Comparison of ENCODE assay signal across 18 mouse cellular contexts in genomic region chr2:103672573-103673119, GRCm38 (mm10).
DNase-seq lines count a peak whose midpoint lies in the region; ATAC-seq and TF ChIP-seq lines count a peak whose summit lies in the region.
"Had no signal": no experiment of that assay in that cellular context is flagged by ENCODE, and none has a peak within 500 bp of the region (broad histone marks: within the 10 kb centered on the region; RNA-seq: fewer than 3 reads in every experiment).

No protein-coding gene starts in this region.

- H3K9ac ChIP-seq in limb, embryonic 14.5 days (ENCODE audit: low read depth, low read length, severe bottlenecking), result no peak overlapping the region
- H3K9ac ChIP-seq in MEL (ENCODE audit: control insufficient read depth, low read depth, low read length, poor library complexity, severe bottlenecking), result no peak overlapping the region
- H3K9ac ChIP-seq: neural tube, embryonic 15.5 days had no signal

- H3K4me3 ChIP-seq in limb, embryonic 14.5 days (replicated peaks; ENCODE audit: low read length), result no peak overlapping the region
- no peak overlapping the region for H3K4me3 ChIP-seq in limb, embryonic 10.5 days
- H3K4me3 ChIP-seq in MEL (ENCODE audit: control insufficient read depth in 1 of 2, insufficient read depth in 1 of 2, low read depth in 2 of 2, low read length in 2 of 2), result no peak overlapping the region
- H3K4me3 ChIP-seq: embryonic facial prominence, embryonic 10.5 days; megakaryocyte, embryonic 14.5 days; neural tube, embryonic 15.5 days had no signal

- H3K79me2 ChIP-seq in MEL (ENCODE audit: control insufficient read depth, insufficient read depth, low read length, poor library complexity), result no peaks in the 10 kb centered on the region

- no peak for DNase-seq in limb, embryonic 14.5 days (ENCODE audit: low spot score)
- DNase-seq in limb, embryonic 10.5 days (ENCODE audit: low spot score), result no peak
- DNase-seq in A20 (ENCODE audit: low read depth, low spot score), result peak; percentile 39
- no peak for DNase-seq in MEL (ENCODE audit: low read depth, low spot score)
- DNase-seq in left cerebral cortex, adult 18-20 months (ENCODE audit: low spot score in 2 of 2), result no peak
- DNase-seq in kidney, postnatal 25 days, result no peak
- no peak for DNase-seq in adrenal gland, postnatal 10 days
- DNase-seq: adrenal gland, adult 2 months; cerebellum, adult 8-10 months; gastrocnemius, postnatal 25 days; kidney, adult 9 months; right cerebral cortex, adult 18-20 months; spleen, adult 18-20 months had no signal

- TF ChIP-seq EP300 in MEL (IDR thresholded peaks at IDR 0.05; ENCODE audit: low read depth in 1 of 2, low read length in 2 of 2), result no peak

- H3K27me3 ChIP-seq in limb, embryonic 14.5 days (ENCODE audit: control insufficient read depth, insufficient read depth, low read length), result no peaks in the 10 kb centered on the region
- H3K27me3 ChIP-seq in limb, embryonic 10.5 days (ENCODE audit: low read depth, poor library complexity, severe bottlenecking), result no peaks in the 10 kb centered on the region
- no peaks in the 10 kb centered on the region for H3K27me3 ChIP-seq in MEL (ENCODE audit: control insufficient read depth in 1 of 2, insufficient read depth in 2 of 2, low read length in 2 of 2)
- H3K27me3 ChIP-seq: neural tube, embryonic 15.5 days had no signal

- 0 out of 2 replicates have a peak overlapping the region, but pooled peaks have one; percentile 41 for H3K27ac ChIP-seq in limb, embryonic 14.5 days (replicated peaks; ENCODE audit: low read depth, low read length)
- no peak overlapping the region for H3K27ac ChIP-seq in limb, embryonic 10.5 days
- H3K27ac ChIP-seq in MEL (ENCODE audit: control insufficient read depth, low read depth, low read length), result no peak overlapping the region; the same call in 1 of the 2 replicates
- H3K27ac ChIP-seq: embryonic facial prominence, embryonic 10.5 days; neural tube, embryonic 15.5 days had no signal

- 67% methylated on average over 7 of the region's 7 CpGs for WGBS in limb, embryonic 14.5 days
- WGBS in limb, embryonic 10.5 days, result 82% methylated on average over 7 of the region's 7 CpGs

- ATAC-seq in limb, embryonic 14.5 days (ENCODE audit: low FRiP score, low read depth), result no peak
- ATAC-seq in megakaryocyte, adult 5-6 weeks (ENCODE audit: poor library complexity, severe bottlenecking), result peak; percentile 38; the same call in 1 of the 2 replicates
- ATAC-seq: hindbrain, embryonic 16.5 days had no signal

- TF ChIP-seq RAD21 in MEL (IDR thresholded peaks at IDR 0.05; ENCODE audit: low read depth, low read length), result no peak

- H3K4me1 ChIP-seq in limb, embryonic 14.5 days (ENCODE audit: control insufficient read depth, insufficient read depth, low read length), result peaks cover 46% of the 10 kb centered on the region
- peaks cover 49% of the 10 kb centered on the region for H3K4me1 ChIP-seq in limb, embryonic 10.5 days
- peaks cover 17 to 31% of the 10 kb centered on the region in 2 experiments for H3K4me1 ChIP-seq in MEL (ENCODE audit: control insufficient read depth in 1 of 2, insufficient read depth in 2 of 2, low read length in 2 of 2)

- no peaks in the 10 kb centered on the region for H3K9me3 ChIP-seq in limb, embryonic 14.5 days (ENCODE audit: control insufficient read depth, low read length)
- H3K9me3 ChIP-seq in limb, embryonic 10.5 days (replicated peaks), result no peaks in the 10 kb centered on the region
- no peaks in the 10 kb centered on the region for H3K9me3 ChIP-seq in MEL (replicated peaks; ENCODE audit: insufficient read depth, low read length)
- H3K9me3 ChIP-seq: embryonic facial prominence, embryonic 10.5 days; megakaryocyte, embryonic 14.5 days; neural tube, embryonic 15.5 days had no signal

- TF ChIP-seq POLR2A in limb, embryonic 14.5 days (IDR thresholded peaks at IDR 0.05; ENCODE audit: borderline replicate concordance, extremely low read depth, insufficient read depth, insufficient read length), result no peak
- no peak for TF ChIP-seq POLR2A in MEL (IDR thresholded peaks at IDR 0.05; ENCODE audit: control insufficient read depth in 1 of 2, insufficient read depth in 1 of 2, low read depth in 1 of 2, low read length in 2 of 2, poor library complexity in 1 of 2)

- no peak overlapping the region for H3K4me2 ChIP-seq in limb, embryonic 14.5 days (replicated peaks; ENCODE audit: low read depth, low read length, severe bottlenecking)
- H3K4me2 ChIP-seq: neural tube, embryonic 15.5 days had no signal

- no peaks in the 10 kb centered on the region for H3K36me3 ChIP-seq in limb, embryonic 14.5 days (ENCODE audit: control insufficient read depth, insufficient read depth, low read length)
- no peaks in the 10 kb centered on the region for H3K36me3 ChIP-seq in limb, embryonic 10.5 days
- H3K36me3 ChIP-seq in MEL (ENCODE audit: control insufficient read depth in 1 of 2, insufficient read depth in 2 of 2, low read length in 2 of 2), result peaks cover 0 to 23% of the 10 kb centered on the region in 2 experiments; a peak in 2 of 4 replicates
- H3K36me3 ChIP-seq: embryonic facial prominence, embryonic 10.5 days; neural tube, embryonic 15.5 days had no signal

- TF ChIP-seq CTCF in MEL (IDR thresholded peaks at IDR 0.05 in 2 of 3, conservative IDR thresholded peaks at IDR 0.05 in 1 of 3; ENCODE audit: control insufficient read depth in 1 of 3, insufficient read depth in 1 of 3, low read depth in 2 of 3, low read length in 3 of 3, poor library complexity in 1 of 3, severe bottlenecking in 1 of 3), result no peak

TF ChIP-seq in MEL, 35 proteins besides CTCF, POLR2A, EP300 and RAD21:
- no peak for TF ChIP-seq SMC3 (IDR thresholded peaks at IDR 0.05; ENCODE audit: low read depth, low read length)
- TF ChIP-seq SIN3A (IDR thresholded peaks at IDR 0.05; ENCODE audit: low read length), result no peak
- TF ChIP-seq ZKSCAN1 (IDR thresholded peaks at IDR 0.05; ENCODE audit: low read depth, low read length), result no peak
- peak; percentile 91 for TF ChIP-seq MAFK (IDR thresholded peaks at IDR 0.05; ENCODE audit: borderline replicate concordance, low read depth, low read length)
- TF ChIP-seq TAL1 (IDR thresholded peaks at IDR 0.05; ENCODE audit: low read length), result no peak
